Mouse (Mus musculus) ES-Bruce4 (cell line): ENCODE results near the gene Retreg1. TPM values are rescaled to one million over a fixed set of nuclear protein-coding genes. Genes with fewer than 3 reads are reported as not detected.

ENCODE experiments used
- H3K27ac ChIP-seq: 2 replicates; pipeline ENCODE4 v1.5.1; 2012; ENCODE audit warnings: low read length, inconsistent platforms; ENCODE audit not compliant: insufficient read depth
- H3K27me3 ChIP-seq: 2 replicates; pipeline ENCODE4 v1.6.1; 2012; ENCODE audit warnings: mild to moderate bottlenecking, low read length, inconsistent platforms; ENCODE audit not compliant: control insufficient read depth, poor library complexity, insufficient read depth, severe bottlenecking
- H3K36me3 ChIP-seq: 2 replicates; pipeline ENCODE4 v1.6.1; 2012; ENCODE audit warnings: inconsistent platforms, mild to moderate bottlenecking, low read length, moderate library complexity; ENCODE audit not compliant: control insufficient read depth, poor library complexity, insufficient read depth, severe bottlenecking
- H3K4me1 ChIP-seq: one replicate; pipeline ENCODE4 v1.8.1; 2011; ENCODE audit warnings: low read length; ENCODE audit not compliant: control insufficient read depth, insufficient read depth
- H3K4me3 ChIP-seq: 2 replicates; pipeline ENCODE4 v1.5.1; 2011; ENCODE audit warnings: low read depth, mild to moderate bottlenecking, low read length
- H3K9ac ChIP-seq: 2 replicates; pipeline ENCODE4 v1.6.1; 2012; ENCODE audit warnings: low read depth, mild to moderate bottlenecking, inconsistent platforms; ENCODE audit not compliant: poor library complexity, severe bottlenecking
- H3K9me3 ChIP-seq: replicated peaks from 2 replicates; pipeline ENCODE4 v1.6.1; 2012; ENCODE audit warnings: mild to moderate bottlenecking, low read length, inconsistent platforms; ENCODE audit not compliant: control insufficient read depth, poor library complexity, insufficient read depth, severe bottlenecking
- CTCF ChIP-seq: IDR thresholded peaks from one replicate; pipeline ENCODE4 v1.8.1; 2011; ENCODE audit warnings: low read depth, low read length
- EP300 ChIP-seq: IDR thresholded peaks from 2 replicates; pipeline ENCODE4 v1.6.1; 2011; ENCODE audit warnings: low read depth, low read length; ENCODE audit not compliant: insufficient read depth
- POLR2A ChIP-seq: IDR thresholded peaks from one replicate; pipeline ENCODE4 v1.8.1; 2011; ENCODE audit warnings: low read length; ENCODE audit not compliant: insufficient read depth
- polyA plus RNA-seq: library from polyadenylated mRNA; stranded (reverse); fragments of >200 nt; gene quantifications from 2 replicates; pipeline ENCODE4 v1.2.4, GENCODE M21; 2011; ENCODE audit warnings: low read depth; ENCODE audit not compliant: missing spikeins, insufficient read depth, insufficient read length

The Retreg1 gene
- polyA plus RNA-seq, 1 experiment: 16.5 TPM

- Histone ChIP-seq H3K9me3 (no peaks in the 10 kb centered on the region), H3K4me3 (no peak overlapping the region), H3K4me1 (no peaks in the 10 kb centered on the region), H3K36me3 (no peaks in the 10 kb centered on the region), H3K27ac (no peak overlapping the region), H3K27me3 (no peaks in the 10 kb centered on the region), H3K9ac (no peak overlapping the region)
- TF ChIP-seq POLR2A: no peak
- TF ChIP-seq CTCF: no peak
- TF ChIP-seq EP300: no peak
These were observed 99.4 kb downstream of the Retreg1 start for GRCm38 (mm10) chr15:25942415-25942814.

- no peak overlapping the region for H3K4me3 ChIP-seq
- no peaks in the 10 kb centered on the region for H3K4me1 ChIP-seq
- H3K9ac ChIP-seq: no peak overlapping the region
- no peak for TF ChIP-seq EP300
- no peak for TF ChIP-seq POLR2A
- no peak for TF ChIP-seq CTCF
- no peaks in the 10 kb centered on the region for H3K36me3 ChIP-seq
- no peaks in the 10 kb centered on the region for H3K9me3 ChIP-seq
- H3K27me3 ChIP-seq: no peaks in the 10 kb centered on the region
- no peak overlapping the region for H3K27ac ChIP-seq
These were observed 100.6 kb downstream of the Retreg1 start for GRCm38 (mm10) chr15:25943386-25944137.

- Histone ChIP-seq H3K4me3 (no peak overlapping the region), H3K27ac (no peak overlapping the region), H3K9me3 (no peaks in the 10 kb centered on the region), H3K9ac (no peak overlapping the region), H3K4me1 (no peaks in the 10 kb centered on the region), H3K27me3 (no peaks in the 10 kb centered on the region), H3K36me3 (no peaks in the 10 kb centered on the region)
- no peak for TF ChIP-seq POLR2A
- TF ChIP-seq CTCF: no peak
These were observed 102.2 kb downstream of the Retreg1 start for GRCm38 (mm10) chr15:25945224-25945623.

GRCm38 (mm10) chr15:25946482-25946881 is 103.5 kb downstream of the Retreg1 start:
- Histone ChIP-seq H3K27me3 (no peaks in the 10 kb centered on the region), H3K4me1 (no peaks in the 10 kb centered on the region), H3K4me3 (no peak overlapping the region), H3K27ac (no peak overlapping the region), H3K9ac (no peak overlapping the region), H3K9me3 (no peaks in the 10 kb centered on the region), H3K36me3 (no peaks in the 10 kb centered on the region)
- TF ChIP-seq CTCF: no peak
- no peak for TF ChIP-seq EP300
- TF ChIP-seq POLR2A: no peak

- Histone ChIP-seq H3K27ac (no peak overlapping the region), H3K9ac (no peak overlapping the region), H3K4me3 (no peak overlapping the region), H3K9me3 (no peaks in the 10 kb centered on the region), H3K4me1 (no peaks in the 10 kb centered on the region), H3K27me3 (no peaks in the 10 kb centered on the region), H3K36me3 (no peaks in the 10 kb centered on the region)
- TF ChIP-seq POLR2A (no peak), CTCF (no peak), EP300 (no peak)
These were observed 104.4 kb downstream of the Retreg1 start for GRCm38 (mm10) chr15:25947383-25947782.

- H3K27ac ChIP-seq: no peak overlapping the region
- H3K36me3 ChIP-seq: no peaks in the 10 kb centered on the region
- no peaks in the 10 kb centered on the region for H3K27me3 ChIP-seq
- TF ChIP-seq CTCF: no peak
- no peak for TF ChIP-seq POLR2A
- no peak for TF ChIP-seq EP300
- no peaks in the 10 kb centered on the region for H3K9me3 ChIP-seq
- H3K9ac ChIP-seq: no peak overlapping the region
- H3K4me1 ChIP-seq: no peaks in the 10 kb centered on the region
- H3K4me3 ChIP-seq: no peak overlapping the region
These were observed 105.6 kb downstream of the Retreg1 start for GRCm38 (mm10) chr15:25948257-25949223.
